Mouse (Mus musculus) intestine, embryonic 16.5 days (tissue): ENCODE results near the gene Ss18l1. TPM values are rescaled to one million over a fixed set of nuclear protein-coding genes. Genes with fewer than 3 reads are reported as not detected.

Experiments used
- ATAC-seq: fragments of 200-750 bp; cut with Nextera tagmentation; 2 replicates; pipeline ENCODE4 v1.8.0; 2017; ENCODE audit warnings: moderate TSS enrichment, moderate library complexity
- H3K27ac ChIP-seq: fragments of 300-500 bp; sonication (generic); 2 replicates; pipeline ENCODE4 v1.5.1; 2014; ENCODE audit warnings: mild to moderate bottlenecking, low read length
- H3K27me3 ChIP-seq: fragments of 300-500 bp; sonication (generic); replicated peaks from 2 replicates; pipeline ENCODE4 v1.6.1; 2014; ENCODE audit warnings: low read length, control low read depth, mixed read lengths; ENCODE audit not compliant: control insufficient read depth, insufficient read depth
- H3K36me3 ChIP-seq: fragments of 300-500 bp; sonication (generic); 2 replicates; pipeline ENCODE4 v1.6.1; 2014; ENCODE audit warnings: low read length, control low read depth; ENCODE audit not compliant: control insufficient read depth, insufficient read depth
- H3K4me1 ChIP-seq: fragments of 300-500 bp; sonication (generic); 2 replicates; pipeline ENCODE4 v1.6.1; 2014; ENCODE audit warnings: low read length, control low read depth, mixed read lengths; ENCODE audit not compliant: control insufficient read depth, insufficient read depth
- H3K4me2 ChIP-seq: fragments of 300-500 bp; sonication (generic); 2 replicates; pipeline ENCODE4 v1.6.1; 2014; ENCODE audit warnings: low read depth, low read length, control low read depth
- H3K4me3 ChIP-seq: fragments of 300-500 bp; sonication (generic); 2 replicates; pipeline ENCODE4 v1.5.1; 2014; ENCODE audit warnings: mild to moderate bottlenecking, low read length
- H3K9ac ChIP-seq: fragments of 300-500 bp; sonication (generic); 2 replicates; pipeline ENCODE4 v1.6.1; 2014; ENCODE audit warnings: low read depth, low read length
- H3K9me3 ChIP-seq: fragments of 300-500 bp; sonication (generic); 2 replicates; pipeline ENCODE4 v1.6.1; 2016; ENCODE audit warnings: low read length, control low read depth; ENCODE audit not compliant: control insufficient read depth
- WGBS: fragments of 180-500 bp; shearing (Covaris S2); extraction: QIAGEN DNeasy Blood & Tissue Kit; methylation state at CpG from one replicate; pipeline ENCODE4 v1.1.7; 2014; 5-methylcytosine and 5-hydroxymethylcytosine counted together
- polyA plus RNA-seq: library from polyadenylated mRNA; unstranded; fragments of >200 nt; fragmentation: Nextera tagmentation; extraction: Ambion mirVana; gene quantifications from 2 replicates; pipeline ENCODE4 v1.2.1, GENCODE M21; 2015

The Ss18l1 gene
- polyA plus RNA-seq, 1 experiment from 2014 or later: 3.4 TPM

- H3K9ac ChIP-seq: no peak overlapping the region
- H3K27me3 ChIP-seq: peaks cover 3% of the 10 kb centered on the region; the same call in 1 of the 2 replicates
- ATAC-seq: no peak
- H3K9me3 ChIP-seq: no peaks in the 10 kb centered on the region
- no peak overlapping the region for H3K27ac ChIP-seq
- 37% methylated on average over 4 of the region's 4 CpGs for WGBS
- no peak overlapping the region for H3K4me2 ChIP-seq
- H3K4me1 ChIP-seq: peaks cover 11% of the 10 kb centered on the region
- no peaks in the 10 kb centered on the region for H3K36me3 ChIP-seq
- no peak overlapping the region for H3K4me3 ChIP-seq
These were observed 24.7 kb upstream of the Ss18l1 start for GRCm38 (mm10) chr2:180017632-180018031.

- peaks cover 11% of the 10 kb centered on the region for H3K4me1 ChIP-seq
- H3K4me3 ChIP-seq: no peak overlapping the region
- H3K9ac ChIP-seq: no peak overlapping the region
- ATAC-seq: peak; percentile 69
- no peak overlapping the region for H3K4me2 ChIP-seq
- H3K27ac ChIP-seq: no peak overlapping the region
- 58% methylated on average over 9 of the region's 9 CpGs for WGBS
- peaks cover 6% of the 10 kb centered on the region; the same call in 1 of the 2 replicates for H3K27me3 ChIP-seq
- H3K36me3 ChIP-seq: no peaks in the 10 kb centered on the region
- H3K9me3 ChIP-seq: no peaks in the 10 kb centered on the region
These were observed 23.7 kb upstream of the Ss18l1 start for GRCm38 (mm10) chr2:180018573-180018972.

GRCm38 (mm10) chr2:180020091-180020661, 22.1 kb upstream of the Ss18l1 start:
- Histone ChIP-seq H3K36me3 (no peaks in the 10 kb centered on the region), H3K27ac (no peak overlapping the region), H3K9ac (no peak overlapping the region), H3K27me3 (peaks cover 6% of the 10 kb centered on the region; the same call in 1 of the 2 replicates), H3K9me3 (no peaks in the 10 kb centered on the region), H3K4me2 (no peak overlapping the region), H3K4me3 (no peak overlapping the region), H3K4me1 (peaks cover 11% of the 10 kb centered on the region)
- no peak for ATAC-seq
- WGBS: 77% methylated on average over 7 of the region's 7 CpGs

- ATAC-seq: no peak
- Histone ChIP-seq H3K4me3 (no peak overlapping the region), H3K27me3 (peaks cover 6% of the 10 kb centered on the region; the same call in 1 of the 2 replicates), H3K4me2 (no peak overlapping the region), H3K9ac (no peak overlapping the region), H3K36me3 (no peaks in the 10 kb centered on the region), H3K4me1 (peaks cover 14% of the 10 kb centered on the region), H3K9me3 (no peaks in the 10 kb centered on the region), H3K27ac (no peak overlapping the region)
- 79% methylated on average over 8 of the region's 8 CpGs for WGBS
These were observed 21.4 kb upstream of the Ss18l1 start for GRCm38 (mm10) chr2:180020919-180021318.

GRCm38 (mm10) chr2:180022751-180023150, 19.6 kb upstream of the Ss18l1 start:
- Histone ChIP-seq H3K9me3 (no peaks in the 10 kb centered on the region), H3K4me1 (peaks cover 27% of the 10 kb centered on the region), H3K4me3 (no peak overlapping the region), H3K36me3 (no peaks in the 10 kb centered on the region), H3K27me3 (peaks cover 6% of the 10 kb centered on the region; the same call in 1 of the 2 replicates), H3K9ac (no peak overlapping the region), H3K4me2 (no peak overlapping the region), H3K27ac (no peak overlapping the region)
- WGBS: 49% methylated on average over 6 of the region's 6 CpGs
- no peak for ATAC-seq

GRCm38 (mm10) chr2:180024401-180025098, 17.8 kb upstream of the Ss18l1 start, which contains the start of gene Lsm14b:
Lsm14b (plus strand) TSS chr2:180024987.
- under 1% methylated on average over 71 of the region's 80 CpGs for WGBS
- Histone ChIP-seq H3K4me1 (peaks cover 25% of the 10 kb centered on the region), H3K27ac (peak within 1 kb of the TSS; percentile 92), H3K27me3 (peaks cover 6% of the 10 kb centered on the region; the same call in 1 of the 2 replicates), H3K4me2 (peak within 1 kb of the TSS; percentile 93), H3K9ac (peak within 1 kb of the TSS; percentile 89), H3K4me3 (peak within 1 kb of the TSS; percentile 94), H3K9me3 (no peaks in the 10 kb centered on the region), H3K36me3 (no peaks in the 10 kb centered on the region)
- ATAC-seq: peak; percentile 97

- Histone ChIP-seq H3K4me3 (peak overlapping the region; percentile 94), H3K9me3 (no peaks in the 10 kb centered on the region), H3K9ac (peak overlapping the region; percentile 89), H3K27me3 (peaks cover 6% of the 10 kb centered on the region; the same call in 1 of the 2 replicates), H3K27ac (peak overlapping the region; percentile 92), H3K4me1 (peaks cover 23% of the 10 kb centered on the region), H3K4me2 (peak overlapping the region; percentile 88), H3K36me3 (no peaks in the 10 kb centered on the region)
- peak; percentile 10 for ATAC-seq
- under 1% methylated on average over 80 of the region's 84 CpGs for WGBS
These were observed 17.0 kb upstream of the Ss18l1 start for GRCm38 (mm10) chr2:180025135-180025860.

- ATAC-seq: no peak
- peaks cover 6% of the 10 kb centered on the region; the same call in 1 of the 2 replicates for H3K27me3 ChIP-seq
- H3K36me3 ChIP-seq: no peaks in the 10 kb centered on the region
- H3K4me1 ChIP-seq: peaks cover 23% of the 10 kb centered on the region
- no peaks in the 10 kb centered on the region for H3K9me3 ChIP-seq
- H3K4me2 ChIP-seq: peak overlapping the region; percentile 88
- WGBS: 18% methylated on average over 6 of the region's 6 CpGs
- no peak overlapping the region for H3K27ac ChIP-seq
- H3K4me3 ChIP-seq: peak overlapping the region; percentile 94
- H3K9ac ChIP-seq: peak overlapping the region; percentile 89
These were observed 16.5 kb upstream of the Ss18l1 start for GRCm38 (mm10) chr2:180025861-180026200.

- Histone ChIP-seq H3K4me3 (no peak overlapping the region), H3K27me3 (peaks cover 1% of the 10 kb centered on the region; the same call in 1 of the 2 replicates), H3K27ac (no peak overlapping the region), H3K4me2 (no peak overlapping the region), H3K9me3 (no peaks in the 10 kb centered on the region), H3K4me1 (peaks cover 23% of the 10 kb centered on the region), H3K9ac (no peak overlapping the region), H3K36me3 (no peaks in the 10 kb centered on the region; the same call in 1 of the 2 replicates)
- no peak for ATAC-seq
- WGBS: 71% methylated on average over 9 of the region's 9 CpGs
These were observed 14.5 kb upstream of the Ss18l1 start for GRCm38 (mm10) chr2:180027768-180028167.
